Mouse (Mus musculus): ENCODE measurements around the gene Galnt6. TPM values are rescaled to one million over a fixed set of nuclear protein-coding genes. Genes with fewer than 3 reads are reported as not detected.

The Galnt6 gene
- polyA plus RNA-seq, 1 experiment from 2014 or later = 1.2 TPM

- ATAC-seq (replicated peaks; ENCODE audit: low FRiP score) = peak; percentile 97
- Histone ChIP-seq H3K9ac (ENCODE audit: low read depth, low read length) (peak overlapping the region; percentile 15), H3K27ac (ENCODE audit: low read depth, low read length) (peak overlapping the region; percentile 61; the same call in 1 of the 2 replicates)
Measured at GRCm38 (mm10) chr15:100747121-100747963, 18.2 kb upstream of the Galnt6 start.

GRCm38 (mm10) chr15:100746478-100747120 lies 17.4 kb upstream of the Galnt6 start:
- H3K36me3 ChIP-seq (ENCODE audit: control insufficient read depth, insufficient read depth, low read length) = no peaks in the 10 kb centered on the region
- H3K9me3 ChIP-seq (ENCODE audit: control insufficient read depth, low read length) = no peaks in the 10 kb centered on the region
- 0 out of 2 replicates have a peak overlapping the region, but pooled peaks have one; percentile 16 for H3K9ac ChIP-seq (ENCODE audit: low read depth, low read length)
- H3K27me3 ChIP-seq (replicated peaks; ENCODE audit: control insufficient read depth, insufficient read depth, low read length) = no peaks in the 10 kb centered on the region
- ATAC-seq (replicated peaks; ENCODE audit: low FRiP score) (no peak; the same call in 1 of the 2 replicates), DNase-seq (ENCODE audit: low spot score) (no peak)
- H3K4me2 ChIP-seq = peak overlapping the region; percentile 51
- 37% methylated on average over 6 of the region's 6 CpGs for WGBS
- H3K27ac ChIP-seq (ENCODE audit: low read depth, low read length) = peak overlapping the region; percentile 34; the same call in 1 of the 2 replicates
- H3K4me1 ChIP-seq (replicated peaks; ENCODE audit: control insufficient read depth, insufficient read depth, low read length) = peaks cover 15% of the 10 kb centered on the region
- H3K4me3 ChIP-seq (ENCODE audit: low read depth, low read length) = peak overlapping the region; percentile 20

More at GRCm38 (mm10) chr15:100747121-100747963, 18.2 kb upstream of the Galnt6 start:
- H3K4me3 ChIP-seq (ENCODE audit: low read depth, low read length) = peak overlapping the region; percentile 36
- no peaks in the 10 kb centered on the region for H3K9me3 ChIP-seq (ENCODE audit: control insufficient read depth, low read length)
- no peaks in the 10 kb centered on the region for H3K36me3 ChIP-seq (ENCODE audit: control insufficient read depth, insufficient read depth, low read length)
- WGBS = 3% methylated on average over 27 of the region's 27 CpGs
- DNase-seq (ENCODE audit: low spot score) = no peak
- H3K27me3 ChIP-seq (replicated peaks; ENCODE audit: control insufficient read depth, insufficient read depth, low read length) = no peaks in the 10 kb centered on the region
- H3K4me1 ChIP-seq (replicated peaks; ENCODE audit: control insufficient read depth, insufficient read depth, low read length) = peaks cover 15% of the 10 kb centered on the region
- peak overlapping the region; percentile 70 for H3K4me2 ChIP-seq

GRCm38 (mm10) chr15:100743238-100743637 lies 14.1 kb upstream of the Galnt6 start:
- ATAC-seq (replicated peaks; ENCODE audit: low FRiP score) = no peak
- 88% methylated on average over 6 of the region's 6 CpGs for WGBS
- Histone ChIP-seq H3K9ac (ENCODE audit: low read depth, low read length) (no peak overlapping the region), H3K4me2 (no peak overlapping the region), H3K4me1 (replicated peaks; ENCODE audit: control insufficient read depth, insufficient read depth, low read length) (peaks cover 16% of the 10 kb centered on the region), H3K36me3 (ENCODE audit: control insufficient read depth, insufficient read depth, low read length) (no peaks in the 10 kb centered on the region), H3K4me3 (ENCODE audit: low read depth, low read length) (no peak overlapping the region), H3K9me3 (ENCODE audit: control insufficient read depth, low read length) (no peaks in the 10 kb centered on the region), H3K27ac (ENCODE audit: low read depth, low read length) (no peak overlapping the region), H3K27me3 (replicated peaks; ENCODE audit: control insufficient read depth, insufficient read depth, low read length) (no peaks in the 10 kb centered on the region)
- DNase-seq (ENCODE audit: low spot score) = no peak

GRCm38 (mm10) chr15:100739442-100739841 lies 10.3 kb upstream of the Galnt6 start:
- Histone ChIP-seq H3K36me3 (ENCODE audit: control insufficient read depth, insufficient read depth, low read length) (no peaks in the 10 kb centered on the region), H3K27me3 (replicated peaks; ENCODE audit: control insufficient read depth, insufficient read depth, low read length) (no peaks in the 10 kb centered on the region), H3K27ac (ENCODE audit: low read depth, low read length) (no peak overlapping the region), H3K9me3 (ENCODE audit: control insufficient read depth, low read length) (no peaks in the 10 kb centered on the region), H3K9ac (ENCODE audit: low read depth, low read length) (no peak overlapping the region), H3K4me1 (replicated peaks; ENCODE audit: control insufficient read depth, insufficient read depth, low read length) (peaks cover 9% of the 10 kb centered on the region), H3K4me3 (ENCODE audit: low read depth, low read length) (no peak overlapping the region), H3K4me2 (no peak overlapping the region)
- 84% methylated on average over 6 of the region's 6 CpGs for WGBS
- ATAC-seq (replicated peaks; ENCODE audit: low FRiP score) (no peak), DNase-seq (ENCODE audit: low spot score) (no peak)

- H3K36me3 ChIP-seq (ENCODE audit: control insufficient read depth, insufficient read depth, low read length) = no peaks in the 10 kb centered on the region
- WGBS = 44% methylated on average over 7 of the region's 7 CpGs
- ATAC-seq (replicated peaks; ENCODE audit: low FRiP score) (peak; percentile 91), DNase-seq (ENCODE audit: low spot score) (peak; percentile 30)
- peaks cover 9% of the 10 kb centered on the region for H3K4me1 ChIP-seq (replicated peaks; ENCODE audit: control insufficient read depth, insufficient read depth, low read length)
- 0 out of 2 replicates have a peak, but pooled peaks cover 2% of the 10 kb centered on the region for H3K27me3 ChIP-seq (replicated peaks; ENCODE audit: control insufficient read depth, insufficient read depth, low read length)
- H3K27ac ChIP-seq (ENCODE audit: low read depth, low read length) = 0 out of 2 replicates have a peak overlapping the region, but pooled peaks have one; percentile 9
- 0 out of 2 replicates have a peak overlapping the region, but pooled peaks have one; percentile 3 for H3K4me2 ChIP-seq
- H3K9me3 ChIP-seq (ENCODE audit: control insufficient read depth, low read length) = no peaks in the 10 kb centered on the region
- H3K4me3 ChIP-seq (ENCODE audit: low read depth, low read length) = no peak overlapping the region
- H3K9ac ChIP-seq (ENCODE audit: low read depth, low read length) = no peak overlapping the region; the same call in 1 of the 2 replicates
Measured at GRCm38 (mm10) chr15:100738351-100738781, 9.2 kb upstream of the Galnt6 start.

- 0 out of 2 replicates have a peak, but pooled peaks cover 2% of the 10 kb centered on the region for H3K27me3 ChIP-seq (replicated peaks; ENCODE audit: control insufficient read depth, insufficient read depth, low read length)
- no peak overlapping the region for H3K4me3 ChIP-seq (ENCODE audit: low read depth, low read length)
- no peaks in the 10 kb centered on the region for H3K36me3 ChIP-seq (ENCODE audit: control insufficient read depth, insufficient read depth, low read length)
- H3K9me3 ChIP-seq (ENCODE audit: control insufficient read depth, low read length) = no peaks in the 10 kb centered on the region
- no peak overlapping the region for H3K4me2 ChIP-seq
- no peak for DNase-seq (ENCODE audit: low spot score)
- WGBS = 73% methylated on average over 3 of the region's 3 CpGs
- peaks cover 12% of the 10 kb centered on the region for H3K4me1 ChIP-seq (replicated peaks; ENCODE audit: control insufficient read depth, insufficient read depth, low read length)
- no peak overlapping the region; the same call in 1 of the 2 replicates for H3K9ac ChIP-seq (ENCODE audit: low read depth, low read length)
- no peak overlapping the region for H3K27ac ChIP-seq (ENCODE audit: low read depth, low read length)
- no peak for ATAC-seq (replicated peaks; ENCODE audit: low FRiP score)
Measured at GRCm38 (mm10) chr15:100737667-100738066, 8.5 kb upstream of the Galnt6 start.

GRCm38 (mm10) chr15:100735953-100736300 lies 6.8 kb upstream of the Galnt6 start:
- H3K27ac ChIP-seq (ENCODE audit: low read depth, low read length) = no peak overlapping the region
- peak; percentile 33 for DNase-seq (ENCODE audit: low spot score)
- no peaks in the 10 kb centered on the region for H3K36me3 ChIP-seq (ENCODE audit: control insufficient read depth, insufficient read depth, low read length)
- H3K4me2 ChIP-seq = no peak overlapping the region
- 48% methylated on average over 9 of the region's 9 CpGs for WGBS
- peaks cover 18% of the 10 kb centered on the region for H3K4me1 ChIP-seq (replicated peaks; ENCODE audit: control insufficient read depth, insufficient read depth, low read length)
- H3K9ac ChIP-seq (ENCODE audit: low read depth, low read length) = no peak overlapping the region
- H3K9me3 ChIP-seq (ENCODE audit: control insufficient read depth, low read length) = no peaks in the 10 kb centered on the region
- H3K27me3 ChIP-seq (replicated peaks; ENCODE audit: control insufficient read depth, insufficient read depth, low read length) = peaks cover 11% of the 10 kb centered on the region
- H3K4me3 ChIP-seq (ENCODE audit: low read depth, low read length) = no peak overlapping the region
- ATAC-seq (replicated peaks; ENCODE audit: low FRiP score) = no peak

- Histone ChIP-seq H3K9me3 (ENCODE audit: control insufficient read depth, low read length) (no peaks in the 10 kb centered on the region), H3K27me3 (replicated peaks; ENCODE audit: control insufficient read depth, insufficient read depth, low read length) (peaks cover 16% of the 10 kb centered on the region), H3K27ac (ENCODE audit: low read depth, low read length) (no peak overlapping the region), H3K36me3 (ENCODE audit: control insufficient read depth, insufficient read depth, low read length) (no peaks in the 10 kb centered on the region), H3K4me3 (ENCODE audit: low read depth, low read length) (no peak overlapping the region), H3K9ac (ENCODE audit: low read depth, low read length) (no peak overlapping the region), H3K4me2 (no peak overlapping the region), H3K4me1 (replicated peaks; ENCODE audit: control insufficient read depth, insufficient read depth, low read length) (peaks cover 20% of the 10 kb centered on the region)
- ATAC-seq (replicated peaks; ENCODE audit: low FRiP score) (no peak), DNase-seq (ENCODE audit: low spot score) (no peak)
- WGBS = 79% methylated on average over 14 of the region's 15 CpGs
Measured at GRCm38 (mm10) chr15:100735095-100735952, 6.1 kb upstream of the Galnt6 start.

Data from liver, embryonic 11.5 days (tissue).